Mouse (Mus musculus) frontal cortex, postnatal 36 days (tissue): ENCODE measurements around the gene Prdm16.

Experiments used
- DNase-seq, 2 experiments: peaks; one replicate each; pipeline ENCODE4 v3.0.0; 2022; ENCODE audit warnings: low spot score in 2 of 2

Gene Prdm16

GRCm38 (mm10) chr4:154602409-154602808, 34.3 kb downstream of the Prdm16 start:
- no peak for DNase-seq

GRCm38 (mm10) chr4:154601006-154601405, 35.7 kb downstream of the Prdm16 start:
- DNase-seq = no peak

- peak in 1 of 2 experiments; percentile 19 for DNase-seq
Observed at GRCm38 (mm10) chr4:154599977-154600376, 36.7 kb downstream of the Prdm16 start.

GRCm38 (mm10) chr4:154598357-154598756, 38.3 kb downstream of the Prdm16 start:
- no peak for DNase-seq

- no peak for DNase-seq
Observed at GRCm38 (mm10) chr4:154596805-154597204, 39.9 kb downstream of the Prdm16 start.

- no peak for DNase-seq
Observed at GRCm38 (mm10) chr4:154594761-154595556, 41.7 kb downstream of the Prdm16 start.

GRCm38 (mm10) chr4:154594116-154594760, 42.4 kb downstream of the Prdm16 start:
- DNase-seq = no peak

GRCm38 (mm10) chr4:154592562-154592961, 44.1 kb downstream of the Prdm16 start:
- no peak for DNase-seq

- no peak for DNase-seq
Observed at GRCm38 (mm10) chr4:154590910-154591309, 45.8 kb downstream of the Prdm16 start.

GRCm38 (mm10) chr4:154586334-154586733, 50.3 kb downstream of the Prdm16 start:
- no peak for DNase-seq

- no peak for DNase-seq
Observed at GRCm38 (mm10) chr4:154585779-154586178, 50.9 kb downstream of the Prdm16 start.

- DNase-seq = no peak
Observed at GRCm38 (mm10) chr4:154583712-154584111, 53.0 kb downstream of the Prdm16 start.

GRCm38 (mm10) chr4:154582607-154583236, 54.0 kb downstream of the Prdm16 start:
- DNase-seq = peak; percentile 8 to 30

GRCm38 (mm10) chr4:154581261-154581886, 55.3 kb downstream of the Prdm16 start:
- no peak for DNase-seq

GRCm38 (mm10) chr4:154574208-154574875, 62.3 kb downstream of the Prdm16 start:
- no peak for DNase-seq

- no peak for DNase-seq
Observed at GRCm38 (mm10) chr4:154570451-154570881, 66.2 kb downstream of the Prdm16 start.

- DNase-seq = no peak
Observed at GRCm38 (mm10) chr4:154569845-154570244, 66.8 kb downstream of the Prdm16 start.

GRCm38 (mm10) chr4:154568798-154569197, 67.9 kb downstream of the Prdm16 start:
- DNase-seq = no peak

- no peak for DNase-seq
Observed at GRCm38 (mm10) chr4:154567942-154568341, 68.7 kb downstream of the Prdm16 start.

- no peak for DNase-seq
Observed at GRCm38 (mm10) chr4:154563201-154563600, 73.5 kb downstream of the Prdm16 start.

- DNase-seq = peak; percentile 9 to 59
Observed at GRCm38 (mm10) chr4:154558041-154558440, 78.6 kb downstream of the Prdm16 start.

- no peak for DNase-seq
Observed at GRCm38 (mm10) chr4:154557168-154557567, 79.5 kb downstream of the Prdm16 start.
